Mouse (Mus musculus) heart, postnatal 0 days (tissue): ENCODE results near the gene Slc23a2. TPM values are rescaled to one million over a fixed set of nuclear protein-coding genes. Genes with fewer than 3 reads are reported as not detected.

Experiments used
- ATAC-seq: fragments of 200-750 bp; cut with Nextera tagmentation; 2 replicates; pipeline ENCODE4 v1.8.0; 2017; ENCODE audit warnings: low read depth, moderate number of reproducible peaks, moderate library complexity; ENCODE audit not compliant: insufficient read depth
- DNase-seq: peaks from one replicate; pipeline ENCODE4 v3.0.0-alpha.2; 2016; ENCODE audit warnings: low spot score
- H3K27ac ChIP-seq: fragments of 300-500 bp; sonication (generic); 2 replicates; pipeline ENCODE4 v1.5.1; 2014; ENCODE audit warnings: low read depth, mild to moderate bottlenecking
- H3K27me3 ChIP-seq: fragments of 300-500 bp; sonication (generic); 2 replicates; pipeline ENCODE4 v1.6.1; 2014; ENCODE audit warnings: low read length, mixed read lengths; ENCODE audit not compliant: control insufficient read depth, insufficient read depth
- H3K36me3 ChIP-seq: fragments of 300-500 bp; sonication (generic); replicated peaks from 2 replicates; pipeline ENCODE4 v1.6.1; 2014; ENCODE audit warnings: low read length, mixed read lengths; ENCODE audit not compliant: control insufficient read depth, insufficient read depth
- H3K4me1 ChIP-seq: fragments of 300-500 bp; sonication (generic); 2 replicates; pipeline ENCODE4 v1.6.1; 2014; ENCODE audit warnings: antibody characterized with exemption; ENCODE audit not compliant: control insufficient read depth, insufficient read depth
- H3K4me2 ChIP-seq: fragments of 300-500 bp; sonication (generic); 2 replicates; pipeline ENCODE4 v1.6.1; 2014; ENCODE audit warnings: low read depth, mild to moderate bottlenecking, low read length, moderate library complexity
- H3K4me3 ChIP-seq: fragments of 300-500 bp; sonication (generic); 2 replicates; pipeline ENCODE4 v1.5.1; 2014; ENCODE audit warnings: low read depth, low read length
- H3K9ac ChIP-seq: fragments of 300-500 bp; sonication (generic); replicated peaks from 2 replicates; pipeline ENCODE4 v1.6.1; 2014; ENCODE audit warnings: low read depth, low read length, mixed read lengths
- H3K9me3 ChIP-seq: fragments of 300-500 bp; sonication (generic); replicated peaks from 2 replicates; pipeline ENCODE4 v1.6.1; 2016; ENCODE audit warnings: low read length; ENCODE audit not compliant: control insufficient read depth
- CTCF ChIP-seq: IDR thresholded peaks from 2 replicates; pipeline ENCODE4 v1.5.1; 2016; ENCODE audit warnings: antibody characterized with exemption, control low read depth, low read depth
- EP300 ChIP-seq: IDR thresholded peaks from 2 replicates; pipeline ENCODE4 v1.6.1; 2016; ENCODE audit warnings: antibody characterized with exemption, low read depth
- WGBS: fragments of 180-500 bp; shearing (Covaris S2); extraction: QIAGEN DNeasy Blood & Tissue Kit; methylation state at CpG from one replicate; pipeline ENCODE4 v1.1.7; 2014; 5-methylcytosine and 5-hydroxymethylcytosine counted together
- polyA plus RNA-seq: library from polyadenylated mRNA; unstranded; fragments of >200 nt; fragmentation: Nextera tagmentation; extraction: Ambion mirVana; gene quantifications from 2 replicates; pipeline ENCODE4 v1.2.1, GENCODE M21; 2015
- total RNA-seq: library from RNA; depleted of rRNA; stranded (reverse); fragments of >200 nt; gene quantifications from 2 replicates; pipeline ENCODE4 v1.2.3, GENCODE M21; 2014; ENCODE audit warnings: low replicate concordance

Gene Slc23a2
- total and polyA plus RNA-seq, 2 experiments from 2014 or later = 8.6 to 13.9 TPM

DNA sequence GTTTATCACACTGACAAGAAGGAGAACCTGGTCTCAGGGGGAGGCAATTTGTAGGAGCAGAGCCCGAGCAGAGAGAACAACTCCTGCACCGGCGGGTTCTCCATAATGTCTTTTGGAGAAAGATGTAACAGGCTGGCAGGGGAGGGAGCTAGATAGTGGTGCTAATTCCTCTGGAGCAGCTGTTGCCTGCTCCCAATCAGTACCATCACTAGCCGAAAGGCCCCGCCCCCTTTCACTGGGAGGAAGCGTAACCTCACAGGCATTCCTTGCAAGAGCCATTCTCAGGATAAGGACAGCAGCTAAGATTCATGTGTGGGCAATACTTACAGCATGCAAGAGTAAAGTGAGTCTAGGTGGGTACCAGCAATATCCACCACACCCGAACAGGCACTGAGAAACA lies 127.3 kb downstream of the Slc23a2 start:
- Histone ChIP-seq H3K9ac (0 out of 2 replicates have a peak overlapping the region, but pooled peaks have one; percentile 3), H3K4me3 (no peak overlapping the region), H3K27ac (no peak overlapping the region), H3K4me2 (no peak overlapping the region), H3K27me3 (no peaks in the 10 kb centered on the region), H3K4me1 (peaks cover 12% of the 10 kb centered on the region; the same call in 1 of the 2 replicates), H3K9me3 (no peaks in the 10 kb centered on the region), H3K36me3 (no peaks in the 10 kb centered on the region)
- WGBS = 27% methylated on average over 7 of the region's 7 CpGs
- TF ChIP-seq CTCF (no peak), EP300 (no peak)
- DNase-seq (no peak), ATAC-seq (no peak)

DNA sequence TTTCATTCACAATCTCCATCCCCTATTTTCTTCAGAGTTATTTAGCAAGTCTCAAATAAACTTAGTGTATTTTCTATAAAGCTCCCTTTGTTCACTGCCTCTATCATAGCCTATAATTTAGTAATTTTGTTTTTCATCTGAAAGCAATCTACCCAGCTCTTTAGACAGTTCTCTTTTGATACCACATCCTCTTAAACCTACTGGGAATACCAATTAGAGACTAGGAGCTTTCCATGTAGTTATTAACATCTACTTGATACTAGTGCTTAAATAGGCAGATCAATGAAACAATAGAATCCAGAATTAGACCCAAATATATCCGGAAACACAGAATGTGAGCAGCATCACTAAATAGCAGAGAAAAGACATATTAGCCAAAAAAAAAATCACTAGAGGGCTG lies 128.9 kb downstream of the Slc23a2 start:
- WGBS = 92% methylated on average over 1 of the region's 1 CpGs
- no peak overlapping the region for H3K27ac ChIP-seq
- H3K9ac ChIP-seq = no peak overlapping the region
- peaks cover 5% of the 10 kb centered on the region; the same call in 1 of the 2 replicates for H3K4me1 ChIP-seq
- peaks cover 9% of the 10 kb centered on the region for H3K36me3 ChIP-seq
- ATAC-seq = no peak
- H3K27me3 ChIP-seq = no peaks in the 10 kb centered on the region
- TF ChIP-seq EP300 (no peak), CTCF (no peak)
- H3K4me2 ChIP-seq = no peak overlapping the region
- DNase-seq = no peak
- H3K4me3 ChIP-seq = no peak overlapping the region
- H3K9me3 ChIP-seq = no peaks in the 10 kb centered on the region

- no peak overlapping the region for H3K4me3 ChIP-seq
- H3K27me3 ChIP-seq = no peaks in the 10 kb centered on the region
- WGBS = 84% methylated on average over 4 of the region's 4 CpGs
- no peaks in the 10 kb centered on the region for H3K9me3 ChIP-seq
- ATAC-seq = no peak
- no peaks in the 10 kb centered on the region for H3K4me1 ChIP-seq
- H3K36me3 ChIP-seq = peaks cover 17% of the 10 kb centered on the region
- TF ChIP-seq CTCF = no peak
- TF ChIP-seq EP300 = no peak
- H3K9ac ChIP-seq = no peak overlapping the region
- DNase-seq = no peak
- no peak overlapping the region for H3K4me2 ChIP-seq
- no peak overlapping the region for H3K27ac ChIP-seq
Measured at GRCm38 (mm10) chr2:132013152-132013551, 131.8 kb downstream of the Slc23a2 start.

GRCm38 (mm10) chr2:132010781-132011180 lies 134.1 kb downstream of the Slc23a2 start:
- no peaks in the 10 kb centered on the region for H3K9me3 ChIP-seq
- H3K27ac ChIP-seq = no peak overlapping the region
- no peak overlapping the region for H3K9ac ChIP-seq
- peaks cover 14% of the 10 kb centered on the region; the same call in 1 of the 2 replicates for H3K4me1 ChIP-seq
- peaks cover 17% of the 10 kb centered on the region for H3K36me3 ChIP-seq
- no peak for TF ChIP-seq CTCF
- no peak for TF ChIP-seq EP300
- ATAC-seq (no peak), DNase-seq (no peak)
- 95% methylated on average over 2 of the region's 2 CpGs for WGBS
- no peaks in the 10 kb centered on the region for H3K27me3 ChIP-seq
- H3K4me2 ChIP-seq = no peak overlapping the region
- H3K4me3 ChIP-seq = no peak overlapping the region

- no peak for ATAC-seq
- Histone ChIP-seq H3K9ac (no peak overlapping the region), H3K9me3 (no peaks in the 10 kb centered on the region), H3K4me1 (peaks cover 14% of the 10 kb centered on the region; the same call in 1 of the 2 replicates), H3K4me3 (no peak overlapping the region), H3K27me3 (no peaks in the 10 kb centered on the region), H3K27ac (no peak overlapping the region), H3K36me3 (peaks cover 25% of the 10 kb centered on the region), H3K4me2 (no peak overlapping the region)
- no peak for TF ChIP-seq CTCF
- DNase-seq = no peak
- WGBS = 71% methylated on average over 4 of the region's 4 CpGs
Measured at GRCm38 (mm10) chr2:132008186-132008585, 136.7 kb downstream of the Slc23a2 start.

- peaks cover 14% of the 10 kb centered on the region; the same call in 1 of the 2 replicates for H3K4me1 ChIP-seq
- 63% methylated on average over 6 of the region's 6 CpGs for WGBS
- H3K4me3 ChIP-seq = no peak overlapping the region
- no peaks in the 10 kb centered on the region for H3K27me3 ChIP-seq
- DNase-seq (no peak), ATAC-seq (no peak)
- no peak overlapping the region for H3K4me2 ChIP-seq
- no peak for TF ChIP-seq CTCF
- TF ChIP-seq EP300 = no peak
- H3K36me3 ChIP-seq = peaks cover 25% of the 10 kb centered on the region
- no peak overlapping the region for H3K27ac ChIP-seq
- no peak overlapping the region for H3K9ac ChIP-seq
- H3K9me3 ChIP-seq = no peaks in the 10 kb centered on the region
Measured at GRCm38 (mm10) chr2:132007475-132007819, 137.5 kb downstream of the Slc23a2 start.
